Mouse (Mus musculus): ENCODE measurements around the gene Ifi35.

DNA sequence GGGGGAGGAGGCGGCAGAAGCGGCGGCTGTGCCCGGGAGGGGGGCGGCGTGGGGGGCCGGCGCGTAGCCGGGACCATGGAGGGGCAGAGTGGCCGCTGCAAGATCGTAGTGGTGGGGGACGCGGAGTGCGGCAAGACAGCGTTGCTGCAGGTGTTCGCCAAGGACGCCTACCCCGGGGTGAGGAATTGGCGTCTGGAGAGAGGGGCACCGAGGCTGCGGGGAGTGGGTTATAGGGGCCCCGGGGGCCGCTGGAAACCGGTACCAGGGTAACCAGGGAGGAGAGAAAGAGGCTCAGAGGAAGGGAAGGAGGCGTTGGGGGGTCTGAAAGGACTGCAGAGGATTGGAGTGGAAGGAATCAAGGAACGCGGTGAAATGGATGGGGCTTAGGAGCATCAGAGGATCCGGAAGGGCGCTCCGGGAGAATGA is 20.1 kb downstream of the Ifi35 start:
- TF ChIP-seq CTCF (IDR thresholded peaks at IDR 0.05; ENCODE audit: borderline replicate concordance, extremely low read depth, insufficient read depth, insufficient read length) (no peak), POLR2A (IDR thresholded peaks at IDR 0.05; ENCODE audit: borderline replicate concordance, extremely low read depth, insufficient read depth, insufficient read length, poor library complexity, severe bottlenecking) (no peak)
